Mouse (Mus musculus) cerebellum, postnatal 4 days (tissue): ENCODE measurements around the gene Acsl6.
A peak's percentile ranks its signal among the peaks of the same experiment; 100 is the strongest.
"Not testable (repeated sequence)": the region's sequence is repeated elsewhere in the genome, so short reads cannot be mapped to it uniquely, and the experiment has no call there.

ENCODE experiments used
- DNase-seq, 2 experiments: peaks; one replicate each; pipeline ENCODE4 v3.0.0; 2022; ENCODE audit warnings: low spot score in 2 of 2, mixed read lengths in 1 of 2

Gene Acsl6

DNA sequence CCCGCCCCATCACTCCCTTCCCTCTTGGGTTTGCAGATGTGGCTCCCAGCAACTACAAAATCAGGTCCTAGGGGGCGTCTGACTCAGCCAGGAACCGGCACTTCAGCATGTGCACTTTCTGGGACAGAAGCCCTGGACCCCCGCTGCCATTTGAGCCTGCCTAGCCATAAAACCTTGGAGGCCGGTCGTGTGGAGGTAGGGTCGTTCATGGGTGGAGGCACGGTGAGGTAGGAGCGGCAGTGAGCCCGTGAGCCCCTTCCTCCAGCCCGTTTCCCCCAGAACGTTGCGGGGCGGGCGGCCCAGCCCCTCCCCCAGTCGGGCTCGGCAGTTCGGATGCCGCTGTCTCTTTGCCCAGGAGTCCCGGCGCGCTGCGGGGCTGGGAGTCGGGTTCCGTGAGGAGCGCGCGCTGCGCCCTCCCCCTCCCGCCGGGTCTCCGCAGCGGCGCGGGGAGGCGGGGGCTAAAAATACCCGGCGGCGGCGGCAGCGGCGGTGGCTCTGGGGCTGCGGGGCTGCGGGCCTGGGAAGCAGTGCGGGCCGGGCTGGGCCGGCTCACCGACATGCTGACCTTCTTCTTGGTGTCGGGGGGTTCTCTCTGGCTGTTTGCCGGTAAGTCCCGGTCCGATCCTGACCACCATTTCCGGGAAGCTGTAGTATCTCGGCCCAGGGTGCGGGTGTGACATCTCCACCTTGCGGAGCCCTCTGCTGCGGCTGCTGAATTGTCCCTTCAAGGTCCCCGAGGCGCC lies at the start of gene Acsl6:
Gene Acsl6 (plus strand): TSS at position 71 of the 743 bp plus-strand sequence.
- peak in 1 of 2 experiments; percentile 58 for DNase-seq

DNA sequence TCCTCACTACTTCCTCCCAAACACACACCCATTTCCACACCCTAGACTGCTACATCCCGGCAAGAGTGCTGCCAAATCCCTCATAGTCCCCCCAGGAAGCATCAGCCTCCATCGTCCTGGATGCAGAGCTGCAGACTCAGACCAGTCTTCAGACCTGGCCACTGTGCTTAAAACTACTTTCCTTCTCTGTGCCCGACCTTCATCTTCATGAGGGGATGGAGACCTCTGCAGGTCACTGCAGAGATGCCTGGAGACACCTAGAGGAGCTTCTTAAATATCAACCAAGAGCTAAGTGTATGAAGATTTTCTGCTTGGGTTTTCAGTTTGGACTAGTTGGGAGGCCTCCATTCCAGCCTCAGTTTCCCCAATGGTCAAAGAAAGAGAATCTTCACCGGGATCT lies 49.5 kb upstream of the Acsl6 start:
- DNase-seq = peak in 1 of 2 experiments; percentile 21

DNA sequence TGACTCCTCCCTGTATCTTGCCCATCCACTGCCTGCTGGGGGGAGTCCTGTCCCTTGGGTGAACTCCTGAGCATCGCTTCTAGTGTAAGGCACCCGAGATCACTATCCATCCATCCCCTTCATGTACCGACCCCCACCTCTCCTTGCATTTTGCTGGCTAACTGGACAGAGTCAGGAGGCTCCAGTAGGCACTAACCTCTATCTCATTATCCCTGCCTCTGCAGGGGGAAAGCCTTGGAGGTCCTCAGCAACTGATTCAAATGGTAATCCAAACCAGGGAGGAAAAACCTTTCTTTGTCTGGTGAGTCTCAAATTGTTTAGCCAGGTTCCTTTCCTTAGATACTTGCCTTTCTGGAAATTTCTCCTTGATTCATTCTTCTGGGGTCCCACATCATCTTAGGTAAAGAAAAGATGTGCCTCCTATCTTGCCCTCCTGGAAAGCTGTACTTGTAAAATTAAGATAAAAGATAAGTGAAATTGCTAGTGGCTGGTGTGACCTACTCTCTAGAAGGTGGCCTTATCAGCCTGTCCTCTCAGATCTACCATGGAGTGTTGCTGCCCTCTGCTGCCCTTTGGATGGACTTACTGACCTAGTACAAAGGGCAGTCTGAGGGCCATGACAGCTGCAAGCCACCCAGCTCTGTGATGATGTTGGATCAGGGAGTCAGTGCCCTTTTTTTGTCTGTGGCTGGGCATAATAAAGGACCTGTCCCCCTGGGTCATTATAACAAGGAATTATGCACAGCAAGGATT lies 46.8 kb upstream of the Acsl6 start:
- peak; percentile 48 to 72 for DNase-seq

DNA sequence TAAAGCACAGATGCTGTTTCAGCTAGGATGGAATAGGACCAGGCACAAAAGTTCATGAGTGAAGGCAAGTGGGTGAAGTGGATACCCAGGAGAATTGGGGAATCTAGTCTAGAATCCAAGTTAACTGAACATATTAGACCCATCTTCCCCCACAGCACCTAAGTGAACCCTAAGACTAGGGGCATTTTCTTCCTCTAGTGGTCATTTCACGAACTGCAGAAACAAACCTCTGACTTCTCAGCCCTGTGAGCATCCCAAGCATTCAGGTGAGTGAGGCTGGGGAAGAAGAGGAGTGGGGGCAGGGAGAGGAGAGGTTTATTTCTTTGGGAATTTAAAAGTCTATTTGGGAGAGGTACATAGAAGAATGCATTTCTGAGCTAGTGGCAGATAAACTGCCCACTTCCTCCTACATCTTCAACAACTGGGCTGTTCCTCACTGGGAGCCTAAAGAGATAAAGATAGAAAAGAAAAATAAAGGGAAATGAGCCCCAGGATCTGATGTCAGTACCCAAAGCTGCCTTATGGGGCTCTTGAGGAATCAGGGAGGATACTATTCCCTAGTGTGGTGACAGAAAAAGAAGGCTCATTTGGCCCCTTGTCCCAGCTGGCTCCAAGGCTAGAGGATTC lies 40.1 kb upstream of the Acsl6 start:
- no peak for DNase-seq

DNA sequence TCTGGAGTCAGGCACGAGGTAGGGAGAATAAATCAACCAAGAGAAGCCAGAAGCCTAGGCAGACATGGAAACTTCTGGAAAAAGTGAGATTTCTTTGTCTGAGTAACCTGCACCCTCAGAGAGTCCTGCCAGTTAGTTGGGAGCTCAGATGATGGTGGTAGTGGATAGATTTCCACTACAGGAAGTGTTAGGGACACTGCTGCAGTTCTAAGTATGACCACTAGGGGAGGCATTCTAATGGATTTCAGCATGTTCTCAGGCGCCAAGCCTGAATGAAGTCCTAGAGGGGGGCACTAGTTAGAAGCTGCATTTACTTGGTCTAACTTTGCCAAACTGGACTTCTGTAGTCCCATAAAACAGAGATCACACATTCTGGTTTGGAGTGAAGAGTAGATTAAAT lies 39.1 kb upstream of the Acsl6 start:
- DNase-seq = peak in 1 of 2 experiments; percentile 56

DNA sequence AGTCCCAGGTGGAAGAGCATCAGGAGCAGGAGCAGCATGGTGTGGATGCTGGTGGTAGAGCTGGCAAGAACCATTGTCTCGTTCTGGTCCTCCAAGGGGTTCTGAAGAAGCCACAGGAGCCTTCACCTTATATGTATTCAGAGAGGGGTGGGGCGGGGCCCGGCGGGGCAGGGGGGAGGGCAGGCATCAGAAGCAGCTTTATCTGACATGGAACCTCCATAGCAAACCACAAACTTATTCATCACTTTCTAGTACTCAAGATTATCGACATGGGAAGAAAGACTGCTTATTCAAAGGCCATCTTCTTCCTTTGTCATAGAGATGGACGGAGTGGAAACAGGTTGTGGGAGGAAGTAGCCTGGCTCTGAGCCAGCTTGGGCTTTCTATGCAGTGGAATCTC lies 36.4 kb upstream of the Acsl6 start, which contains the start of gene Il3:
Gene Il3 (minus strand): TSS at position 101 of the 400 bp plus-strand sequence.
- no peak for DNase-seq

DNA sequence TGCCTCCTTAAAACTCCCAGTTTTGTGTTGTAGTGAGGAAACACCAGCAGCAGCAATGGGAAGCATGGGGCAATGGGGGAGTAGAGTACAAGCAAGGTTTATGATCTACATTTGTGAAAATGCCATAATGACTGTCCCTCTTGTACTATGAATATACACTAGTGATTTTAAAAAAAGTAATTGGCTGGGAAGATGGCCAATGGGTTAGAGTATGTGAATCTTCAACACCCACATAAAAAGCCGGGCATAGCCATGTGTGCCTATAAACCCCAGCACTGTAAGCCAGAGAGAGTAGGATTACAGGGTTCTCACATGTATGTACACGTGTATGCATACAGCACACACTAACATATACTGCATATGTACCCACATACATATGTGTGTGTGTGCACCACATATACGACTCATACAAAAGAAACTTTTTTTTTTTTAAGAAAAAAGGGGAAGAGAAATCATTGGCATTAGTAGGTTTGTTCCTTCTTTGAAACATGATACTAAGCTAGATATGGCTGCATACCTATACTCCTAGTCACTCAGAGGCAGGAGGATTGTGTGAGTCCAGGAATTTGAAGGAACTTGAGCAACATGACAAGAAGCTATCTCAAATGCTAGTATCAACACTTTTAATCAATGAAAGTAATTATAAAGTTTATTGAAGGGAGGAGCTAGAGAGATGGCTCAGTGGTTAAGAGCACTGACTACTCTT lies 34.3 kb upstream of the Acsl6 start:
- DNase-seq = no peak

DNA sequence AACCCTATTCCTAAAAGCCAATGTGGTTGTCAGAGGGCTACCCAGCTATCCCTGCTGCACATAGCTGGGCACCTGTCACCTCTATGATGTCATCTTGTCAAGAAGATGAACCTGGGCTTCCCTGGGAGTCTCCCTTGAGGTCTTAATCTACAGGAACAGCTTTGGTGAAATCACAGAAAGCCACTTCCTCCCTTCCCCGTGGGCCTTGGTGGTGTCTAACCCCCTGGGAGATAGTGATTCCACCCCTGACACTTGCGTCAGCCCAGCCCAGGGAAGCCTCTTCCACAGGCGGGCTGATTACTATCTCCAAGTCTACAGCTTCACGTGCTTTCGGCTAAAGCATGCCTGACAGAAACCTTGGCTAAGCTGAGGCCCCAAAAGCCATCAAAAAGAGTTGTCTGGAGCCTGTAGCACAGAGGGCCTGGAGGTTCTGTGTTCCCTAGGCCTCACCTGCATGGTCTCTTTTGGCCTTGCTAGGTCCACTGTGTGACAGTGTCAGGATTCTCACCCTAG lies 32.1 kb upstream of the Acsl6 start:
- no peak for DNase-seq

DNA sequence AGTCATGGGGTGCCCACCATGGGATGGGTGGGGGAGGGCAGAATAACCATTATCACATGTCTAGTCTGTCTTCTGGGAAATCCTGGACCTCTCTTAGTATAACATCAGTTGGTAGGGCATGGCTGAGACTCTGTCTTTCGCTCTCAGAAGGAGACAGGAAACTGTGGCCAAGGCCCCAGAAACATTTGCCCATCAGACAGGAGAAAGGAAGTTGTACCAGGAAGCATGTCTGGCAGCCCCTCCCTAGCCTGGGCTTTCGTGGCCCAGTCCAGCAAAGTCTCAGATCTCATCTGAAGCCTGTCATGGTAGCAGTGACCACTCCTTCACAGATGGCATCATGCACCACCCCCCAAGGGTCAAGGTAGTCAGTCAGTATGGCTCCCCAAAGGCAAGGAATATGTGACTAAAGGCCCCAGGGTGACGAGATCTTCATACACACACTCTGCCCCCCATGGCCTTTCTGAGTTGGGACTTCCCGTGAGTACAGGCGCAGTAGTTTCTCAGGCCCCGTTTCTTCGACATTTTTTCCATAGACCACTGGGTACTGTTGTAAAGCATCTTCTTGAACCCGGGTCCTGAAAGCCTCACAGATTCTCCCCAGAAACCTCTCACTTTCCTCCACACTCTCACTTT lies 15.7 kb upstream of the Acsl6 start:
- no peak for DNase-seq

DNA sequence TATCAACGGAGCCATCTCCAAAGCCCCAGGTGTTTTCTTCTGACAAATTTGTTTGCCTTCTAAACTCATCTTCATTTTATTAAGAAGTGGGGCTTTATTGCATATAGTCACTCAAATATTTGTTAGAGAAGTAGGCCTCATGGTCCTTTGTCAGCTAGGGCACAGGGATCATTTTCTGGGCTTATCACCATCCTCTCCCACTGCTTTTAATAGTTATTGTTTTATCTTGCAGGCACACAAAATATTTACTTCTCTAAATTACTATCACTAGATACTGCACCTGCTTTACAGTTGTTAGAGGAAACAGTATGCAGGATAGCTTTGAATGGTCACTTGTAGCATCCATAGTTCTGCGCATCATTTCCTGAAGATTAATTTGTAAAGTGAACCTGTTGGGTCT lies 11.4 kb upstream of the Acsl6 start:
- no peak for DNase-seq

DNA sequence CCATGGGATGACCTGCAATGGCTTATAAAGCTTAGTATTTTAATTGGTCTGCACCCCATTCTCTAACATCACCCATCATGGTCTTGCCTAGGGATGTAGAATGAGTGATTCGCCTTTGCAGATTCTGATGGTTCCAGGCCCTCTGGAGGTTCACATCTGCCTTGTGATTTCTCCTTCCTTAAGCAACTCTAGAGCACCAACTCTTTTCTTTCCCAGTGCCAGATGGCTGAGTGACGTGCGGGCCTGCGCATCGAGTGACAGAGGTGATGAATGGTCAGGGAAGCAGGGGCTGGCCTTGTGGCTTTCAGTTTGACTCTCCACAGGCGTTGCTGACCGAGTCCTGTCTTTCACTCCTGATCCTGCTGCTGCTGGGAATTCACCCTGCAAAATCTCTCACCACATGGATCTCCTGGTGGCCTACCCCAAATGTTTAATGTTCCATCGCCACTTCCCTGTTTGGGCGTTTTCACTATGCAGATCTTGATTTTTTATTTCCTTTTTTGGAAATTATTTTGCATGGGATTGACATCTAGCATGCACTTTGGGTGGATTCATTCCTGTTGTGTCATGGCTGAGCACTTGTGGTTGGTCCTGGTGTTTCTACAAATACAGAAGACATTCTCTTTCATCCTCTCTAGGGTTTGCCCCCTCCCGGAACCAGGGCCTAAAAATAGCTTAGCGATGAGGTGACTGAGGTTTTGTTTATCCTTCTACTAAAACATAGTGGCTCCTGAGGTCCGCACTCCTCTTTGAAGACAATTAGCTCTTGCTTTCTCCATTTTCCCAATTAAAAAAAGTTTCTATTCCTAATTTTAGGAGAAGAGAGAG lies 9.4 kb upstream of the Acsl6 start:
- DNase-seq = no peak

DNA sequence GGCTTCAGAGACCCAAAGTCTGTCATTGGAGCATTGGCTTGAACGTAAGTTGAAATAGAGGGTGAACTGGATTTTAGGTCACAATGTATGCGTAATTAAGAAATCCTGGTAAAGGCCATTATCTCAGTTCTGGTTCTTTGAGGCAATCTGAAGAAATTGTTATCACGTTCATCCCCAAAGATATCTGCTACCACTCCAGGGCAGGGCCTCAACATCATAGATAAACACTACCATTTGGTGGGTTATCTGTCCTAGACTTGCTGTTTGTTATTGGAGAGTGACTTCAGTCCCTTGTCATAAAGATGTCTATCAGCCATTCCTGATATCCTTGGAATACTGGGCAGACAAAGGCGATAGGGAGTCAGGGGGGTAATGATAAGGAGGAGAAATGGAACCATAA lies 7.6 kb upstream of the Acsl6 start:
- no peak for DNase-seq

DNA sequence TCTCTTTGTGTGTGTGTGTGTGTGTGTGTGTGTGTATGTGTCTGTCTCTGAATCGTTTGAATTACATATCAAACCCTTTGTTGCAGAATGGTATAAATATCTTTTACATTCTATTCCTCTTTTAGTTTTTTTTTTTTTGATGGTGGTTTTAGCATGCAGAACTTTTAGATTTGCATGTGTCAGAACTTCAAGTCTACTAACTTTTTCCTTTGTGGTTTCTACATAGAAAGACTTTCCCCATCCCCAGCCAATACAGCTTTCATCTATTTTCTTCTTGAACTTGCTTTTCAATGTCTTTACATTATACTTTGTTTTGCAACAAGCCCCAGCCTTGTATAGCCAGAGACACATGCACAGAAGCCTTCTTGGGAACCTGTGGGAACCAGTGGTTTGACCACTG lies 6.9 kb upstream of the Acsl6 start:
- no peak for DNase-seq

DNA sequence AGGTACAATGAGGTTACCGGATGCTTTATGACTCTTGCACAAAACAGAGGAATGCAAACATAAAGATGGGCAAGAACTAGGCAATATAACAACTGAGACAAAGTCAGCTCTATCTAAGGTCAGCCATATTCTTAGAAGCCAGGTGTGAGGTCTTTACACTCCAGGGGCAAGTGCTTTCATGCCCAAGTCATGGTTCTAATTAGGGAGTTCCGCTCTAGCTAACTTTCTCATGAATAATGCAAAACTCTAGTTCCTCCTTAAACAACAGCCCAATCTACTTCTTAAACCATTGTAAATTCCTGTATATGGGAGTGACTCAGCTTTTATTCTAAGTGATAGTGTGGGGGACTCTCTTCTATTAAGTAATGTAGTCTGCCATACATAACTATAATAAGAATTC lies 6.1 kb upstream of the Acsl6 start:
- DNase-seq = not testable (repeated sequence)

DNA sequence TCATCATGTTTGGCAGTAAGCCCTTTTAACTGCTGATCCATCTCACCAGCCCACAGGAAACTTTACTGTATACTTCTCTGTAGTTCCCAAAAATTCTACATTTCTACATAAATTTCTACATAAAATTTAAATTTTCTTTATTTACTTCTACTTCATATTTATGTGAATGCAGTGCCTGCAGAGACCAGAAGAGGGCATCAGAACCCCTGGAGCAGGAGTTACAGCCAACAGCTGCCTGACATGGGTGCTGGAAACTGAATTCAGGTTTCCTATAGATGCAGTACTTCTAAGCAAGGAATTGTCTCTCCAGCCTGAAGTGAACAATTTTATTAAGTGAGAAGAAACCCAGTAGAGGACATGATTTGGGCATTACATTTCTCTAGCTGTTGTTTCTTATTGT lies 4.8 kb upstream of the Acsl6 start:
- DNase-seq = no peak

DNA sequence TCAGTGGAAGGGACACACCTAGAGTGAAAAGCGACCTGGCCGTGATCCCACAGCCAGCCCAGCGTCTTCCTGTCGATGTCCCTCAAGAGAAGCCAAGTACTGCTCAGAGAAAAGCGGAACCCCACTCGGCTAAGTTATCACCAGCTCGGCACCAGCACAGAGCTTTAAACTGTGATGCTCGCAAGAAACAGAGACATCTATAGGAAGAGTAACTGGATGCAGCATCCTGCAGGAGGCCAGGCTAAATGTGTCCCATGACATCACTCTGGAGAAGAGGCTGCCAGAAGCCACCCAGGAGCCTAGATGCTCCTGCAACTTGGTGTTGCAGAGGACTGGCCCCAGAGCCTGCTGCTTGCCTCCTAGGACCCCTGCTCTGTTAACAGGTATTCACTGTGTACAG lies 1.6 kb upstream of the Acsl6 start:
- no peak for DNase-seq

DNA sequence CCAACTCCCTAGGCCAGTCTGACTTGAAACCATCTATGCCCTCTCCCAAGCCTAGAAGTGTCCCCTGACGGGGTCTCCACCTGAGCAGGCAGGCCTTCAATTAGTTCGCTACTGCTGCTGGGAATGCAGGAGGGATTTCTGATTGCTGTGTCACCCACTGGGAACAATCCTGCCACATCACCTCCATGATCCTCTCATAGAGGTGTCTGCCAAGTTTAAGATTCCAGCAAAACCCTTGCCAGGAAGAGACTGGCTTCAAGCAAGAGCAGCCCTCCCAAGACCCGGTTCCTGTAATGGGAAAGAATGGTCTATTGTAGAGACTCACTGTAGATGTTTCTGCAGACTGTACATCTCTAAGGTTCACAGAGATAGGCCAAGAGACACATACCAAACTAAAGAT lies 992 bp upstream of the Acsl6 start:
- no peak for DNase-seq

DNA sequence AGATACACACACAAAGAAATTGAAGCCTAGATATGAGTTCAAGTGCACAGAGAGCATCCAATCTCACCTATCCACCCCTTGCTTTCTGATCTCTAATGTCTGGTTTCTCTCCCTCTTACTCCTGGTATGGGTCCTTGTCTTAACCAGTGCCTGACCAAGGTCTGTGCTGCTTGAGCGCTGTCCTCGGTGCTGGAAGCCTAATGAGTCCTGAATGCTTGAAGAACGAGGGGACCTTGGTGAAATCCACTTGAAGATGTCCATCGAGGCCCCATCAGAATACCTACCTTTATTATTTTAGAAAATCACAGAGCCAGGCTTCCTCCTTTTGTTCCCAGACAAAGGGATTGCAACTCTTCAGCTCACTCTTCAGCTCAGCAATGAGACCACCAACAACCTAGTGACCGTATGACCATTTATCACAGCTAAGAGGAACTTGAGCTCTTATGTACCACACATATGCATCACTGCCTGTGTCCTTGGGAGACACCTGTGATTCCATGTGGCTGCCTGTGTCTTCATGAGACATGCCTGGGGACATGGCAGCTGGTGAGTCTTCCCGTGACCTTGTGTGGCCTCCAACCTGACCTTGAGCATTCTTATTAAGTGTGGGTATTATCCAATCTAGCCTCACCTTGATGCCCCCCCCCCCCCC lies 396 bp upstream of the Acsl6 start:
- DNase-seq = no peak

DNA sequence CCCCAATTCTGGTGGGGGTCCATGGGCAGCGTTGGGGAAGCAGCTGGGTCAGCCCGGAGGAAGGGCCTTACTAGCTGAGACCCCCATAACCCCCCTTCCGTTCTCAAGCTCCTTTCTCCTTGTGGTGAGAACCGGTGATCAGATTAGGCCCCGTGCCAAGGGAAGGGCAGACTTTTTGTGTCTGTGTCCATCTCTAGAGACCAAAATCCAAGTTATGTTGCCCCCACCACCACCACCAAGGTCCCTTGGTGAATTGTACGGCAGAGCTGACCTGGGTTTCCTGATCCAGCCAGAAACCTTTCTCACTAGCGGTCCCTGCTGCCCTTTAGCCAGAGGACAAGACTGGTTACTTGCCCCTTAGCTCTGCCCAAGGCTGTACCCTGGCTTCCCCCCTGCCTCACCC lies 874 bp downstream of the Acsl6 start:
- DNase-seq = peak in 1 of 2 experiments; percentile 38

DNA sequence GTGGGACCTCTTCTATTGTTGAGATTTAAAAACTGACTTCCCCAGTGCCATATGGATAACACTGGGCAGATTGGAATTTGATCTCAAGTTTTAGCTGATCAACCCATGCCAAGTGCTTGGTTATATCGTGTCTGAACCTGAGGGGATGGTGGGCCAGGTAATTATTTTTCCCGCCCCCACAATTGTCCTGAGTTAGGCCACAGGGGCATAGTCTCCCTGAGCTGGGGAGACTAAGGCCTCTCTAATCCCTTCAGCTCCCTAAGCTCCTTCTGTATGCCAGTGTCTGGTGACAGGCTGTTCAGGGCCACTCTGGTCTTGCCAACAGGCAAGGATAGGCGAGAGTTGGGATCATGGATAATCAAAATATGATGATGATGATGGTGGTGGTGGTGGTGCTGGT lies 1.7 kb downstream of the Acsl6 start:
- DNase-seq = no peak
